Mouse (Mus musculus): ENCODE measurements at regions not wholly inside any gene's neighbourhood (a gene's known extent, or its start where the extent isn't known, plus 50 kb on each side); places are given as distances from the start of the nearest gene placed in this dataset.

DNA sequence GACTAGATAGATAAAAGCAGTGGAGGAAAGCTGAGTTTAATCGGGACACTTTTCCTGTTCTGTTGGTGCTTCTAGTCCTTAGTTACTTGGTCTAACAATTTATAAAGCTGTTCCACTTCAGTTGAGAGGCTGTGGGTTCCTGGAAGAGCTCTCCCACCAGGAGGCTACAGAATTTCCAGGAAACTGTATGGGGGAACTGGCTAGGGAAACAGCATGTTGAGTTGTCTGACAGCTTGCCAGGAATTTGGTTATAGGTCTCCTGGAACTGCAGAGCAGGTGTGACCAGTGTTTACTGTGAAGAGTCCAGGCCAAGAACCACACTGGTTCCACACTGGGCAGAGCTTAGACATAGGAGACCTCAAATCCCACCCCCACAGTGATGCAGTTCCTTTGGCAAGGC is 65.0 kb upstream of the Pik3cg start:
- in situ Hi-C loops (cut with MboI, MseI), result no loop called here

DNA sequence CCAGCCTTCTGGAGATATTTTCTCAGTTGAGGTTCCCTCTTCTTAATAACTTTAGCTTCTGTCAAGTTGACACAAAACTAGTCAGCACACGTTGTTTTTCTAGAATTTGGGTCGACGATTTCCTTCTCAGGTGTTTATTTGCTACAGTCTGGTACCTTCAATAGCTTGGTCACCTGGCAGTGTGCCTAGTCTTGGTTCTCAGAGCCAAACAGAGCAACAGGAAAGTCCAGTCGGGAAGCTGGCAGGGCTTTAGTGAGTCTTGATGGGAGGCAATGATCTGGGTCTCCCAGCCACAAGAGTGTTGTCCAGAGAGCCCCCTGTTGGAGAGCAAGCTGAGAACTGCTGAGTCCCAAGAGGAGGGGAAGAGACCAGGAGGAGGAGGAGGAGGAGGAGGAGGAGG is 71.4 kb upstream of the Pik3cg start:
- in situ Hi-C loops (cut with MboI, MseI), result no loop called here

DNA sequence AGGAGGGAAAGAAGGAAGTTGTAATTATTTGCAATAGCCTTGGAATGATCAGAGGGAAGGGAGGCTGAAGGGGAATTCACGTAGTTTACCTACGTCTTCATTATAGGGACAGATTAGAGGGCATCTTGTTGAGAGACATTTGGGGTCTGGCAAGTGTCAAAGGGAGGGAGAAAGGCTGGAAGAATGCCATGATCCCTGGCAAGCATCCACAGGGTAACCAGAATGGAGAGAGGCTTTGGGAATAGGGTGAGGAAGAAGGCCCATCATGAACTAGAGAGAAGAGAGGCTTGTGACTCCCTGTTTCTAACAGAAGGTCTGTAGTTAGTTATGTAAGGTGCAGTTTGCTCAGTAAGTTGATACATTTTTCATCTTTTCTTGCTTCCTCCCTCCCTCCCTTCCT is 71.8 kb upstream of the Pik3cg start:
- in situ Hi-C loops (cut with MboI, MseI), result no loop called here

DNA sequence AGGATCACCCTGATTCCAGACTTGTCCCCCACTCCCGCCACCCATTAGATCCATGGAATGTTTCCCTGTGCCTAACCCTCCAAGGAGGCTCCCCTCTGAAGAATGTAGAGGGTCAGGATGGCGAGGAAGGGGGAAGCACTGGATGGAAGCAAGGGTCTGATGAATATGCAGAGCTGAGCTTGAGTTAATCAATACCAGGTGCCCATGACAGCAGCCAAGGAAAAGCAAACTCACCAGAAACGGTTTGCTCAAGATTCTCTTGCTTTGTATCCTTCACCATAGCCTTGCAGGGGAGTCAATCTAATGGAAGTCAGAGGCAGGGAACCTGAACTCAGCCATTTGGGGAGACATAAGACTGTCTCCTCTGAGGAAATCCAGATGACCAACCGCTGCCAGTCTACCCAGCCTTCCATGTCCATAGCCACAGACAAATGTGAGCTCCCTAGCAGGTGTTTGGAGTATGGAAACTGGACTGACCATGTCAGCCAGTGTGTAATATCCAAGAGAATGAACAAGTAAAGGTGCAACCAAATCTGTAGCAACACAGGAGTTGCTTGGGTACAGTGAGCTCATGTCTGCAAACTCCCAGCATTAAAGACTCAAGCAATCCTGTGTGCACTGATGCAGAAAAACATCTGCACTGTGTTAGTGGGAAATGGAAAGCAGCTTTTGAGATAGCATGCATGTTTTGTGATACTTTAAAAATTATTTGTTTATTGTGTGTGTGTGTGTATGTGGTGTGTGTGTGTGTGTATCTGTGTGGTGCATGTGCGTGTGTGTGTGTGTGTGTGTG is 74.1 kb upstream of the Pik3cg start:
- in situ Hi-C loops (cut with MboI, MseI), result no loop called here

DNA sequence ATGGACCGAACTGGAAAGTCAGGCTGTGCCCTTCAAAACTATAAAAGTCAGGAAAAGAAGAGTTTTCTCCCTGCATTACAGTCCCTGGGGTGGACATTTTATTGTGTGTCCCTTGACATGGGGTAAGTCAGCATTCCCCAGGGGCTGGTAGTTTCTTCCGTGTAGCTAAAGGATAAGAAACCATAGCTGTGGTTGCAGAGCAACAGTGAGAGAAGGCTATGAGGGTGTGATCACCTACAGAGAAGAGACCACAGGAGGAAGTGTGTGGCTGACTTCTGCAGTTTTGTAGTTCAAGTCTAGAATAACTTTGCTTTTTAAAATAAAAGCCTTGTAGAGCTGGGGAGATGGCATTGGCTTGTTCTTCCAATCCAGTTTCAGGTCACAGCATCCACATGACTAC is 76.6 kb upstream of the Pik3cg start:
- in situ Hi-C loops (cut with MboI, MseI), result no loop called here

DNA sequence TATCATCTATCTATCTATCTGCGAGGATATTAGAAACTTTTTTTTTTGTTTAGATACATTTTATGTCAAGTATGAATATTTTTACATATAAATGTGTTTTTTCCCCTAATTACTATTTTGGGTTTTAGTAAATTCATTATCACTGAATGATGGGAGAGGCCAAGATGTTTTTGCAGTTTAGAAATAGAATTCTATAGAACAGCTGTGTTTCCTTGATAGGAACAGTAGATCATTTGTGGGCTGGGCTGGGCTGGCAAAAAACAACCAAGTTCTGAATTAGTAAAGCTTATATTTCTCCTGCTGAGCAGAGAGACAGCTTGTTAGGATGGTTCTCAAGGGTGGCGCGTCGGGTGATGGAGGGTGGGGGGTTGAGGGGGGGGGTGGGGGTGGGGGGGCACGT is 78.2 kb upstream of the Pik3cg start:
- in situ Hi-C loops (cut with MboI, MseI), result no loop called here

DNA sequence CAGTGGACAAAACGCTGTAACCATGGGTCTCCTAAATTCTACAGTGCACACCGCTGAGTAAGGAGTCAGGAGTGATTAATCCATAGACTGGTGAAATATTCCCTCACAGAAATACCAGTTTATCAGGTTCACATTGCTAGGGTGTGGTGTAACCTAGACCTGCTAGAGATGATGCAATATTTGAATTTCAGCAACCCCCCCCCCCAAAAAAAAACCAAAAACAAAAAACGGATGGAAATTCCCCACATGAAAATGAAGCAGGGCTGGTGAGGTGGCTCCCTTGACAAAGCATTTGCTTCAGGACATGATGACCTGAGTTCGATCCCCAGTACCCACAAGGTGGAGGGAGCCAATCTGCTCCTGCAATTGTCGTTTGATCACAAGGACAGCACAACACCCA is 82.7 kb upstream of the Pik3cg start:
- in situ Hi-C loops (cut with MboI, MseI), result no loop called here

DNA sequence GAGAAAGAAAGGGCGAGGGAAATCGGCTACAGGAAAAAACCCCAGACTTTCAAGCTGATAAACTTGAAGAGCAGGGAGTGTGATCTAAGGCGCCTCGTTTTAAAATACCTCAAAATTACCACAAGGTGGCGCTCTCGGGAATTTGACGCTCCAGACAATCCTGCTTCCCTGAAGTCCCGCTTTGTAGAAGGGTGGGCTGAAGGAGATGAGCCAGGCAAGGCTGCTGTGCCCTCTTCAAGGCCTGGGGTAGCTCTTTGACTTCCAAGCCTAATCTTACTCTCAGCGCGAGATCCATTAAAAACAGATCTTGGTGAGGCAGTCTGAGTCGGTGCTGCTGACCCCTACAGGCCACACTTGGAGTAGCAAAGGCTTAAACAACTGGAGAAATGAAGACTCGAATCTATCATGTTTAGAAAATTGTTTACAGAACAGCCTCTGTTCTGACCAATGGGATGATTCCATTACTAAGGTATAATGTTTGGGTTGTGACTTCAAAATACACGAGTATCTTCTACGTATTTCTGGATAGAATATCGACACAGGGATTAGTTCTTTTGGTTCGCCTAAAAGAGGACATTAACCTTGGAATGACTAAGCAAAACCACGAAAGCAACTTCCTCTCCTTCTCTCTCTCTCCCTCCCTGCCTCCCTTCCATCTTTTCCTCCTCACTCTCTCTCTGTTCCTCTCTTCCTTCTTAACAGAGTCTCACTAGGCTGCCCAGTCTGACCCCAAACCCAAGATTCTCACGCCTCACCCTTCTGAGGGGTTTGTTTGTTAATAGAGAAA is 83.7 kb upstream of the Pik3cg start:
- in situ Hi-C loops (cut with MboI, MseI), result no loop called here

DNA sequence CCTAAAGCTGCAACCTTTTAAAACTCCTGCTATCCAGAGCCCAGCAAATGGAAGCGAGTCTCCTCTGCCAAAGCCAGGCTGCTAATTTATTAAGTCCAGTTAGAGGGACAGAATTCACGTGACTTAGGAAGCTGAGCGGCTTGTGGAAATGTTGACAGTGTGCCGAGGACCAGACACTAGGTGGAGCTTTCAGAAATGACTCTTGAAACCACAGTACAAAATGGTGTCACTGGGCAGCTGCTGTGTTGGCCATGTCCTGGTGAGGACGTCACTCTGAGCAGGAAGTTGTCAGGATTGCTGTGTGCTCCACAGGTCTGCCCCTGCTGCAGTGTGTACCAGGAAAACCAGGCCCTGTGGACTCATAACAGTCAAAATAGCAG is 84.3 kb upstream of the Pik3cg start:
- in situ Hi-C loops (cut with MboI, MseI), result no loop called here

DNA sequence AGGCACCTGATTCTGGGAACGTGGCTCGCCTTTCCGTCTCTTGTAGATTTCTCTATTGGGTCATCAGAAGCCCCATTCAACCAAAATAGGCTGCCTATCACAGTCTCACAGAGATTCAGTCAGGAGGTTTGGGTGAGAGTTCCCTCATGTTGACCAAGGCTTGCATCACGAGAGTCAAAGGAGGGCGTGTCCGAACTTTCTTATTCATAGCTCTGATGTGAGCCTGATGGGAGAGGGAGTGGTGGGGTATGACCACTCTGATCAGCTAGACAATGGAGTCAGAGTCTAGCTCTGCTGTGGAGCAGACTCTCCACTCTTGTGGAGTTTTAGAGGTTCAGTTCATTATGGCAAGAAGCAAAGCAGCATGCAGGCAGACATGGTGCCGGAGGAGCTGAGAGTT is 81.1 kb upstream of the Ccdc71l start:
- in situ Hi-C loops (cut with MboI, MseI), result no loop called here

DNA sequence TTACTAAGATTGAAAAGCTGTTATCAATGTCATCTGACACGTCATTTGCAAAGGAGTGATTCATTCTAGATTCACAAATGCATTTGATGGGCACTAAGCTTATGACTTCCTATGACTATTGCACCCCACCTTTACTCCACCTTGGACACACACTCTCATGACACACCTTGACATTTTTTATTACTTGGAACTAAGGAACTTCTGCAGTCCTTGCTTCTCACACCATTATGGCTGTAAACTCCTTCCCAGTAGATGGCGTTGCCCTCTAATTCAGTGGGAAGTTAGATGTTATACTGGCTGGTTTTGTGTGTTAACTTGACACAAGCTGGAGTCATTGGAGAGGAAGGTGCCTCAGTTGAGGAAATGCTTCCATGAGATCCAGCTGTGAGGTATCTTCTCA is 78.8 kb upstream of the Ccdc71l start:
- in situ Hi-C loops (cut with MboI, MseI), result no loop called here

DNA sequence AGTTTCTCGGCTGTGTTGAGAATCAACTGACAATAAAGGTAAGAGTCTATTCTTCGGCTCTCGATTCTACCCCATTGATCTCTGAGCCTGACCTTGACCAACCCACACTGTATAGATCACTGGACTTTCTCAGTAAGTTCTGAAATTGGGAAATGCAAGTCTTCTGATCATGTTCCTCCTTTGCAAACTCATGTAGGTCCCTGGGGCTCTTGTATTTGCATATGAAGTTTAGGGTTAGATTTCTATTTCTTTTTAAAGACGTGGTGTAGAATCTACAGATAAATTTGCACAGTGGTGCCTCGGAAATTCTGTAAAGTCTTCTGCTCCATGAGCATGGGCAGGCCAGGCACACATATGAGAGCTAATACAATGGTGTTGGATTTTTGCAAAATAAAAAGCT is 72.8 kb upstream of the Ccdc71l start:
- in situ Hi-C loops (cut with MboI, MseI), result loop anchor here (5.0 kb wide), 1 partner anchor 82 kb away; no protein-coding TSS in a partner anchor

DNA sequence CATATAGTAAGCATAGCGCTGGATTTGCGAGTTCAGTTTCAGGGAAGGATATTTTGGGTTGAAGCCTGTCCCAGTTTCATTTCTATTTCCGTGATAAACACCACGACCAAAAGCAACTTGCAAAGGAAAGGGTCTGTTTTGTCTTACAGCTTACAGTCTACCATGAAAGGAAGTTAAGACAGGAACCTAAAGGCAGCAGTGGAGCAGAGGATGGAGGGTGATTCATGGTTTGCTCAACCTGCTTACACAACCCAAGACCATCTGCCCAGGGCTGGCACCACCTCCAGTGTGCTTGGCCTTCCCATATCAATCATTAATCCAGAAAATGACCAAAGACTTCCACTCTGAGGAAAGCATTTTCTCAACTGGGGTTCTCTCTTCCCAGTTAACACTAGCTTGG is 72.2 kb upstream of the Ccdc71l start:
- in situ Hi-C loops (cut with MboI, MseI), result loop anchor here (5.0 kb wide), 1 partner anchor 81 kb away; no protein-coding TSS in a partner anchor

DNA sequence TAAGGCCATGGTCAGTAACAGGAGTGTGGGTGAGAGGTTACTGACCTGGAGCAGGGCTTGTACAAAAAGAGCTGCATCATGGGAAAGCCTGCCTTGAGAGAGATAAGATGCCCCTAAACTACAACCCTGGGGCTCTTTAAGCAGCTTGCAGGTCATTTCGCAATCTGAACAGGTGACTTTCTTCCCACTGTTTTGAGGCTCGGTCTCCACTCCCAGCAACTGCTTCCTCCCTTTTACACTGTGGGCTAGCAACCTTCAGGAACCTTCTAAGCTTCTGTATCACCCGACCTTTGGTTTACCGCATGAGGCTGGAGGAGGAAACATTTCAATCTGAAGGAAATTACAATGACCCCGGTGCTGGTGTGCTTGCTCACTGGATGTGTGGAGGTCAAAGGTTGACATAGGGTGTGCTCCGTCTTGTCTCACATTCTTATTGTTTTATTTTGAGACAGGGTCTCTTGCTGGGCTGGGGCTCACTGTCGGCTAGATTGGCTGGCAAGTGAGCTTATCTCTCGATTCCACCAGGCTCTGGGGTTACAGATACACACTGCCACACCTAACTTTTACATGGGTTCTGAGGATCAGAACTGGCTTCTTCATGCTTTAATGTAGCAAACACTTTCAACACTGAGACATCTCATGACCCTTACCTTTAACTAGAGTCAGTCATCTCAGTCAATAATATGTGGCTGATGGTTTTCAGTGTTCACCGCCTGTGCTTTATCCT is 71.1 kb upstream of the Ccdc71l start:
- in situ Hi-C loops (cut with MboI, MseI), result loop anchor here (5.0 kb wide), 1 partner anchor 80 kb away; no protein-coding TSS in a partner anchor

DNA sequence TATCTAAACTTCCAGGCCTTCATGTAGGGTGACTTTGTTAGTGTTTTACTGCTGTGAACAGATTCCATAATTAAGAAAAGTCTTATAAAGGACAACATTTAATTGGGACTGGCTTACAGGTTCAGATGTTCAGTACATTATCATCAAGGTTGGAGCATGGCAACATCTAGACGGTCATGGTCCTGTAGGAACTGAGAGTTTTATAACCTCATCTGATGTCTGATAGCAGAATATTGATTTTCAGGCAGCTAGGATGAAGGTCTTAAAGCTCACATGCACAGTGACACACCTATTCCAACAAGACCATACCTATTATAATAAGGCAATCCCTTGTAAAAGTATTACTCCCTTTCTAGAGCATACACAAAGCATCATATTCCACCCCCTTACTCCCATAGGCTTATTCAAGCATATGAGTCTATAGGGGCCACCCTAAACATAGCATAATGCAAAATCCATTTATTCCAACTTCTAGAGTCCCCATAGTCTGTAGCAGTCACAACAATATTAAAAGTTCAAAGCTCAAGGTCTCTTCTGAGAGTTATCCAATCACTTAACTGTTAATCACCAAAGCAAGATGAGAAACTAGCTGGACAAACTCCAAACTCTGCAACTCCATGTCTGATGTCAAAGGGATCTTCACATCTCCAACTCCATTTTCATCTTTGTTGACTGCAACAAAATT is 63.3 kb upstream of the Ccdc71l start:
- in situ Hi-C loops (cut with MboI, MseI), result no loop called here
